Mouse (Mus musculus) ES-Bruce4 (cell line): ENCODE measurements around the gene B9d2.

Source experiments
- CTCF ChIP-seq: IDR thresholded peaks from one replicate; pipeline ENCODE4 v1.8.1; 2011; ENCODE audit warnings: low read depth, low read length
- EP300 ChIP-seq: IDR thresholded peaks from 2 replicates; pipeline ENCODE4 v1.6.1; 2011; ENCODE audit warnings: low read depth, low read length; ENCODE audit not compliant: insufficient read depth
- POLR2A ChIP-seq: IDR thresholded peaks from one replicate; pipeline ENCODE4 v1.8.1; 2011; ENCODE audit warnings: low read length; ENCODE audit not compliant: insufficient read depth

- TF ChIP-seq CTCF: no peak
- TF ChIP-seq POLR2A: no peak
- no peak for TF ChIP-seq EP300
Measured at GRCm38 (mm10) chr7:25649839-25650238, 30.7 kb upstream of the B9d2 start.
